Mouse (Mus musculus): ENCODE measurements around the gene Gm10320. TPM values are rescaled to one million over a fixed set of nuclear protein-coding genes. Genes with fewer than 3 reads are reported as not detected.

The Gm10320 gene
- polyA plus RNA-seq, 1 experiment, result 0.30 TPM

DNA sequence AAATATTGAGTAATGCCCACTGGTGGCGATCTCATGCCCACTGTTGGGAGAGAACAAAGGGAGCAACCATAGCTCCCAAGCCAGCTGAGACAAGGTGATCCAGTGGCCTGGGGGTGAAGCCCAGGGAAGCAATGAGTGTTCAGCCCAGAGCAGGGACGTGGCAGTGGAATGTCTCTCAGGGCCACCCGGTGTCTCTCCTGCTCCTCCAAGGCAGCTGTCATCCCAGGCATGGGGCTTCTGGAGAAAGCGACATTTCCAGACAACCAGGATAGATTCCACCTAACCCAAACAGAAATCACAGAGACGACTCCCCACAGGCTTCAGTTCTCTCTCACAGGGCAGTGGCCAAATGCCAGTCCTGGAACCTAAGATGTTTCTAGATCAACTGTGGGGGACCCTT lies 6.4 kb downstream of the Gm10320 start:
- no peak for TF ChIP-seq TAL1 (IDR thresholded peaks at IDR 0.05; ENCODE audit: low read length)
- no peak for TF ChIP-seq GATA1 (IDR thresholded peaks at IDR 0.05; ENCODE audit: low read length)
- H3K4me3 ChIP-seq (replicated peaks), result no peak overlapping the region

GRCm38 (mm10) chr13:98477991-98478390 lies 13.8 kb downstream of the Gm10320 start:
- no peaks in the 10 kb centered on the region for H3K36me3 ChIP-seq (ENCODE audit: control insufficient read depth)
- TF ChIP-seq GATA1 (IDR thresholded peaks at IDR 0.05; ENCODE audit: low read length) (no peak), TAL1 (IDR thresholded peaks at IDR 0.05; ENCODE audit: low read length) (no peak)
- H3K4me3 ChIP-seq (replicated peaks), result no peak overlapping the region
- no peaks in the 10 kb centered on the region for H3K9me3 ChIP-seq (ENCODE audit: control insufficient read depth, low read length)
- H3K4me1 ChIP-seq (ENCODE audit: control insufficient read depth), result no peaks in the 10 kb centered on the region
- no peaks in the 10 kb centered on the region for H3K27me3 ChIP-seq (ENCODE audit: control insufficient read depth)

More for the DNA sequence above, 6.4 kb downstream of the Gm10320 start:
- peaks cover 6% of the 10 kb centered on the region; the same call in 1 of the 2 replicates for H3K9me3 ChIP-seq (ENCODE audit: control insufficient read depth, low read length)
- no peaks in the 10 kb centered on the region for H3K27me3 ChIP-seq (ENCODE audit: control insufficient read depth)
- no peaks in the 10 kb centered on the region for H3K36me3 ChIP-seq (ENCODE audit: control insufficient read depth)
- no peaks in the 10 kb centered on the region for H3K4me1 ChIP-seq (ENCODE audit: control insufficient read depth)

GRCm38 (mm10) chr13:98476839-98477495 lies 14.8 kb downstream of the Gm10320 start:
- H3K9me3 ChIP-seq (ENCODE audit: control insufficient read depth, low read length), result no peaks in the 10 kb centered on the region
- no peak overlapping the region for H3K4me3 ChIP-seq (replicated peaks)
- no peaks in the 10 kb centered on the region for H3K27me3 ChIP-seq (ENCODE audit: control insufficient read depth)
- H3K4me1 ChIP-seq (ENCODE audit: control insufficient read depth), result no peaks in the 10 kb centered on the region
- no peaks in the 10 kb centered on the region for H3K36me3 ChIP-seq (ENCODE audit: control insufficient read depth)
- TF ChIP-seq TAL1 (IDR thresholded peaks at IDR 0.05; ENCODE audit: low read length), result no peak
- no peak for TF ChIP-seq GATA1 (IDR thresholded peaks at IDR 0.05; ENCODE audit: low read length)

DNA sequence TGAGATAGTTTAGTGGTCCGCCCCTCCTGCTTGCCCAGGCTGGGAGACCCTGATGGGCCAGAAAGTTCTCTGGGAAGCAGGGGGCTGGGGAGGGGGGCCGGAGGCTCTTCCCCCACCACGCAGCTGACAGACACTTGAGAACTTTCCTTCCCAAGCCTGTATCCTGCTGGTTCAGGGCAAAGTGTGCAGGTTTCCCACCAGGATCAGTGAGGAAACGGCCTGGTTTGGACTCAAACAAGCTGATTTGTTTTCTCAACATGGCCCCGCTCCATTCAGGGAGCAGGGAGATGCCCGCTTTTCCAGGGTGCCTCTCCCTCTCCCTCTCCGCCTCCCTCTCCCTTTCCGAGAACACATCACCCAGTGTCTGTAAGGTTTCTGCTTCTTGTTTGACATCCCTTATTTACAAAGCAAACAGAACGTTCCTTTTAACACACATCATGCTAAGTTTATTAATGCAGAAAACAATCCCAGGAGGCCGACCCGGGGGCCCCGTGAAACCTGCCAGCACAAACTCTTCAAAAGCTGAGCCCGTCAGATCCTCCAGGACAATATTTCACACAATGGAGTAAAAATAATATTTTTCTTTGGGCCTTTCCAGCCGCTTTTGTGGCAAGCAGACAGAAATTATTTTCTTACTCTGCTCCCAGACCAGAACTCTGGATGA lies 15.5 kb downstream of the Gm10320 start:
- TF ChIP-seq GATA1 (IDR thresholded peaks at IDR 0.05; ENCODE audit: low read length), result no peak
- TF ChIP-seq TAL1 (IDR thresholded peaks at IDR 0.05; ENCODE audit: low read length), result no peak
- H3K27me3 ChIP-seq (ENCODE audit: control insufficient read depth), result no peaks in the 10 kb centered on the region

GRCm38 (mm10) chr13:98475681-98476080 lies 16.1 kb downstream of the Gm10320 start:
- Histone ChIP-seq H3K9me3 (ENCODE audit: control insufficient read depth, low read length) (no peaks in the 10 kb centered on the region), H3K27me3 (ENCODE audit: control insufficient read depth) (no peaks in the 10 kb centered on the region), H3K36me3 (ENCODE audit: control insufficient read depth) (no peaks in the 10 kb centered on the region), H3K4me1 (ENCODE audit: control insufficient read depth) (no peaks in the 10 kb centered on the region), H3K4me3 (replicated peaks) (no peak overlapping the region)
- TF ChIP-seq GATA1 (IDR thresholded peaks at IDR 0.05; ENCODE audit: low read length) (no peak), TAL1 (IDR thresholded peaks at IDR 0.05; ENCODE audit: low read length) (no peak)

More for the DNA sequence above, 15.5 kb downstream of the Gm10320 start:
- Histone ChIP-seq H3K4me1 (ENCODE audit: control insufficient read depth) (no peaks in the 10 kb centered on the region), H3K4me3 (replicated peaks) (no peak overlapping the region), H3K9me3 (ENCODE audit: control insufficient read depth, low read length) (no peaks in the 10 kb centered on the region), H3K36me3 (ENCODE audit: control insufficient read depth) (no peaks in the 10 kb centered on the region)

DNA sequence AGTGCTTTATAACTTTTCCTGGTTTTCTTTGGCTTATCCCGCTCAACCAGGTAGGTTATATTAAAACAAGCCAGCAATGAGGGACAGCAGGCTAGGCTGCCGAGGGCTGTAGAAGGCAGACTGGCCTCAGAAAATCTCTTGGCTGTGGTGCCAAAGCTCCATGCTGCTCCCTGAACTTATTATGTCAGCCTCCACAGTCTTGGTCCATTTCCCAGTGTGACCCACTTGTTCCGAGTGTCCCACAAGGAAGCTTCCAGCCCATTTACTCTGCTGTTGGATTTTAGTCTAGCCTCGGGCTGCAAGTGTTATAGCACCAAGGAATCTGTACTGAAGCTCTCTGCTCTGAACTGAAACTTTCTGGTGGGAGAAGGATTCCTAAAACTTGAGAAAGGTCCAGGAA lies 18.8 kb downstream of the Gm10320 start:
- H3K9me3 ChIP-seq (ENCODE audit: control insufficient read depth, low read length), result no peaks in the 10 kb centered on the region
- TF ChIP-seq TAL1 (IDR thresholded peaks at IDR 0.05; ENCODE audit: low read length) (no peak), GATA1 (IDR thresholded peaks at IDR 0.05; ENCODE audit: low read length) (no peak)
- H3K4me3 ChIP-seq (replicated peaks), result no peak overlapping the region
- no peaks in the 10 kb centered on the region for H3K36me3 ChIP-seq (ENCODE audit: control insufficient read depth)
- no peaks in the 10 kb centered on the region for H3K27me3 ChIP-seq (ENCODE audit: control insufficient read depth)
- no peaks in the 10 kb centered on the region for H3K4me1 ChIP-seq (ENCODE audit: control insufficient read depth)

GRCm38 (mm10) chr13:98471756-98472155 lies 20.0 kb downstream of the Gm10320 start:
- Histone ChIP-seq H3K4me3 (replicated peaks) (no peak overlapping the region), H3K4me1 (ENCODE audit: control insufficient read depth) (no peaks in the 10 kb centered on the region), H3K27me3 (ENCODE audit: control insufficient read depth) (no peaks in the 10 kb centered on the region), H3K9me3 (ENCODE audit: control insufficient read depth, low read length) (no peaks in the 10 kb centered on the region), H3K36me3 (ENCODE audit: control insufficient read depth) (no peaks in the 10 kb centered on the region)
- TF ChIP-seq TAL1 (IDR thresholded peaks at IDR 0.05; ENCODE audit: low read length), result no peak
- no peak for TF ChIP-seq GATA1 (IDR thresholded peaks at IDR 0.05; ENCODE audit: low read length)

- Histone ChIP-seq H3K4me1 (ENCODE audit: control insufficient read depth) (no peaks in the 10 kb centered on the region), H3K9me3 (ENCODE audit: control insufficient read depth, low read length) (no peaks in the 10 kb centered on the region), H3K36me3 (ENCODE audit: control insufficient read depth) (no peaks in the 10 kb centered on the region), H3K27me3 (ENCODE audit: control insufficient read depth) (no peaks in the 10 kb centered on the region), H3K4me3 (replicated peaks) (no peak overlapping the region)
- no peak for TF ChIP-seq TAL1 (IDR thresholded peaks at IDR 0.05; ENCODE audit: low read length)
Observed at GRCm38 (mm10) chr13:98470321-98470720, 21.5 kb downstream of the Gm10320 start.

- no peak overlapping the region for H3K4me3 ChIP-seq (replicated peaks)
- H3K4me1 ChIP-seq (ENCODE audit: control insufficient read depth), result no peaks in the 10 kb centered on the region
- TF ChIP-seq GATA1 (IDR thresholded peaks at IDR 0.05; ENCODE audit: low read length) (no peak), TAL1 (IDR thresholded peaks at IDR 0.05; ENCODE audit: low read length) (no peak)
Observed at GRCm38 (mm10) chr13:98469916-98470315, 21.9 kb downstream of the Gm10320 start.

More at GRCm38 (mm10) chr13:98469916-98470315, 21.9 kb downstream of the Gm10320 start:
- Histone ChIP-seq H3K9me3 (ENCODE audit: control insufficient read depth, low read length) (no peaks in the 10 kb centered on the region), H3K27me3 (ENCODE audit: control insufficient read depth) (no peaks in the 10 kb centered on the region), H3K36me3 (ENCODE audit: control insufficient read depth) (no peaks in the 10 kb centered on the region)
